Mouse (Mus musculus): ENCODE data around the gene Crhr1. TPM values are rescaled to one million over a fixed set of nuclear protein-coding genes. Genes with fewer than 3 reads are reported as not detected.

Crhr1 gene
- polyA plus RNA-seq, 1 experiment from 2014 or later = 9.3 TPM

DNA sequence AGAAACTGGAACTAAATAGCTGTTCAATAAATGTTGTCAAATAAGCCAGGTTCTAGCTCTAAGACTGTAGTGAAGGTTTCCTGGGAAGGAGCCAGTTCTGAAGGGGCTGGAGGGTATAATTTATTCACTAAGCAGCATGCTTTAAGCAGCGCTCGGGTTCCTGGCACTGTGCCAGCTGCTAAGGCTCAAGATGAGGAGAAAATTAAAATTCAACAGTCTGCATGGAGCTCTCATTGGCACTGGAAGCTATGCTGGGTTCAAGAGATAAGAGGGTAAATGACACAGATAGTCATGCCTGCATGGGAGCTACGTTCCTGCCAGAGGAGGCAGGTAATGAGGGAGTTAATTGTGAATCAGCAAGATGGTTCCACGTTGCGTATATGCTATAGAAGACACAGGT lies 26.3 kb upstream of the Crhr1 start:
- H3K4me2 ChIP-seq (ENCODE audit: low read length) = no peak overlapping the region
- peak; percentile 76 for ATAC-seq
- WGBS = 20% methylated on average over 5 of the region's 5 CpGs
- H3K36me3 ChIP-seq (ENCODE audit: control insufficient read depth, insufficient read depth, low read length) = no peaks in the 10 kb centered on the region
- no peak overlapping the region for H3K9ac ChIP-seq (ENCODE audit: low read depth, low read length)
- H3K4me1 ChIP-seq (ENCODE audit: control insufficient read depth, insufficient read depth, low read length) = peaks cover 12% of the 10 kb centered on the region; the same call in 1 of the 2 replicates
- 0 out of 2 replicates have a peak overlapping the region, but pooled peaks have one; percentile 38 for H3K27ac ChIP-seq (ENCODE audit: low read length)
- H3K27me3 ChIP-seq (ENCODE audit: control insufficient read depth, insufficient read depth, low read depth, low read length) = no peaks in the 10 kb centered on the region
- no peak overlapping the region for H3K4me3 ChIP-seq (ENCODE audit: low read depth, low read length)
- no peaks in the 10 kb centered on the region for H3K9me3 ChIP-seq (replicated peaks; ENCODE audit: control insufficient read depth, low read length, poor library complexity, severe bottlenecking)

GRCm38 (mm10) chr11:104106969-104107368 lies 25.7 kb upstream of the Crhr1 start:
- H3K4me2 ChIP-seq (ENCODE audit: low read length) = no peak overlapping the region
- H3K9me3 ChIP-seq (replicated peaks; ENCODE audit: control insufficient read depth, low read length, poor library complexity, severe bottlenecking) = no peaks in the 10 kb centered on the region
- ATAC-seq = peak; percentile 36
- peak overlapping the region; percentile 14; the same call in 1 of the 2 replicates for H3K27ac ChIP-seq (ENCODE audit: low read length)
- H3K36me3 ChIP-seq (ENCODE audit: control insufficient read depth, insufficient read depth, low read length) = no peaks in the 10 kb centered on the region
- 31% methylated on average over 2 of the region's 2 CpGs for WGBS
- no peak overlapping the region for H3K9ac ChIP-seq (ENCODE audit: low read depth, low read length)
- H3K27me3 ChIP-seq (ENCODE audit: control insufficient read depth, insufficient read depth, low read depth, low read length) = no peaks in the 10 kb centered on the region
- H3K4me3 ChIP-seq (ENCODE audit: low read depth, low read length) = no peak overlapping the region
- peaks cover 12% of the 10 kb centered on the region; the same call in 1 of the 2 replicates for H3K4me1 ChIP-seq (ENCODE audit: control insufficient read depth, insufficient read depth, low read length)

GRCm38 (mm10) chr11:104110366-104110765 lies 22.3 kb upstream of the Crhr1 start:
- no peak for ATAC-seq

GRCm38 (mm10) chr11:104111851-104112250 lies 20.8 kb upstream of the Crhr1 start:
- Histone ChIP-seq H3K36me3 (ENCODE audit: control insufficient read depth, insufficient read depth, low read length) (no peaks in the 10 kb centered on the region), H3K4me3 (ENCODE audit: low read depth, low read length) (no peak overlapping the region), H3K27me3 (ENCODE audit: control insufficient read depth, insufficient read depth, low read depth, low read length) (no peaks in the 10 kb centered on the region), H3K9ac (ENCODE audit: low read depth, low read length) (no peak overlapping the region), H3K4me1 (ENCODE audit: control insufficient read depth, insufficient read depth, low read length) (peaks cover 7% of the 10 kb centered on the region; the same call in 1 of the 2 replicates), H3K27ac (ENCODE audit: low read length) (no peak overlapping the region), H3K4me2 (ENCODE audit: low read length) (no peak overlapping the region), H3K9me3 (replicated peaks; ENCODE audit: control insufficient read depth, low read length, poor library complexity, severe bottlenecking) (no peaks in the 10 kb centered on the region)
- ATAC-seq = no peak
- 63% methylated on average over 11 of the region's 11 CpGs for WGBS

More at GRCm38 (mm10) chr11:104110366-104110765, 22.3 kb upstream of the Crhr1 start:
- Histone ChIP-seq H3K4me3 (ENCODE audit: low read depth, low read length) (no peak overlapping the region), H3K9me3 (replicated peaks; ENCODE audit: control insufficient read depth, low read length, poor library complexity, severe bottlenecking) (no peaks in the 10 kb centered on the region), H3K27me3 (ENCODE audit: control insufficient read depth, insufficient read depth, low read depth, low read length) (no peaks in the 10 kb centered on the region), H3K36me3 (ENCODE audit: control insufficient read depth, insufficient read depth, low read length) (no peaks in the 10 kb centered on the region), H3K27ac (ENCODE audit: low read length) (no peak overlapping the region), H3K9ac (ENCODE audit: low read depth, low read length) (no peak overlapping the region), H3K4me2 (ENCODE audit: low read length) (no peak overlapping the region), H3K4me1 (ENCODE audit: control insufficient read depth, insufficient read depth, low read length) (peaks cover 12% of the 10 kb centered on the region; the same call in 1 of the 2 replicates)
- WGBS = 45% methylated on average over 1 of the region's 1 CpGs

DNA sequence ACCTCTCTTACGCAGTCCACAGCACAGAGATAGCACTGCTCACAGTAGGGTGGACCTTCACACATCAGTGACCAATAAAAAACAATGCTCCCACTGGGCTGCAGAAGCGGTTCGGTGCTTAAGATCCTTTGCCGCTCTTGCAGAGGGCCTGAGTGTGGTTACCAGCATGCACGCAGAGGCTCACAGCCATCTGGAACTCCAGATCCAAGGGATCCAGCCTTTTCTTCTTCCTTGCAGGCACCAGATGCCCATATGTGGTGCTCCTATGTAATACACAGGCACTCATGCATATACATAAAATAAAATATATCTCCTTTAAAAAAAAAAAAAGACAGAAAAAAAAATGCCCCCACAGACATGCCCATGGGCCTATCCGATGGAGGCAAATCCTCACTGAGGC lies 19.0 kb upstream of the Crhr1 start:
- no peak overlapping the region for H3K27ac ChIP-seq (ENCODE audit: low read length)
- H3K4me1 ChIP-seq (ENCODE audit: control insufficient read depth, insufficient read depth, low read length) = no peaks in the 10 kb centered on the region
- H3K9ac ChIP-seq (ENCODE audit: low read depth, low read length) = no peak overlapping the region
- ATAC-seq = no peak
- no peak overlapping the region for H3K4me2 ChIP-seq (ENCODE audit: low read length)
- 43% methylated on average over 6 of the region's 6 CpGs for WGBS
- H3K27me3 ChIP-seq (ENCODE audit: control insufficient read depth, insufficient read depth, low read depth, low read length) = no peaks in the 10 kb centered on the region
- no peak overlapping the region for H3K4me3 ChIP-seq (ENCODE audit: low read depth, low read length)
- no peaks in the 10 kb centered on the region for H3K9me3 ChIP-seq (replicated peaks; ENCODE audit: control insufficient read depth, low read length, poor library complexity, severe bottlenecking)
- no peaks in the 10 kb centered on the region for H3K36me3 ChIP-seq (ENCODE audit: control insufficient read depth, insufficient read depth, low read length)

- Histone ChIP-seq H3K27ac (ENCODE audit: low read length) (no peak overlapping the region), H3K4me3 (ENCODE audit: low read depth, low read length) (no peak overlapping the region), H3K36me3 (ENCODE audit: control insufficient read depth, insufficient read depth, low read length) (no peaks in the 10 kb centered on the region), H3K9ac (ENCODE audit: low read depth, low read length) (no peak overlapping the region), H3K9me3 (replicated peaks; ENCODE audit: control insufficient read depth, low read length, poor library complexity, severe bottlenecking) (no peaks in the 10 kb centered on the region), H3K27me3 (ENCODE audit: control insufficient read depth, insufficient read depth, low read depth, low read length) (no peaks in the 10 kb centered on the region), H3K4me1 (ENCODE audit: control insufficient read depth, insufficient read depth, low read length) (no peaks in the 10 kb centered on the region), H3K4me2 (ENCODE audit: low read length) (no peak overlapping the region)
- WGBS = 11% methylated on average over 7 of the region's 7 CpGs
- ATAC-seq = 0 out of 2 replicates have a peak, but pooled peaks have one; percentile 56
These were observed 18.0 kb upstream of the Crhr1 start for GRCm38 (mm10) chr11:104114690-104115089.

DNA sequence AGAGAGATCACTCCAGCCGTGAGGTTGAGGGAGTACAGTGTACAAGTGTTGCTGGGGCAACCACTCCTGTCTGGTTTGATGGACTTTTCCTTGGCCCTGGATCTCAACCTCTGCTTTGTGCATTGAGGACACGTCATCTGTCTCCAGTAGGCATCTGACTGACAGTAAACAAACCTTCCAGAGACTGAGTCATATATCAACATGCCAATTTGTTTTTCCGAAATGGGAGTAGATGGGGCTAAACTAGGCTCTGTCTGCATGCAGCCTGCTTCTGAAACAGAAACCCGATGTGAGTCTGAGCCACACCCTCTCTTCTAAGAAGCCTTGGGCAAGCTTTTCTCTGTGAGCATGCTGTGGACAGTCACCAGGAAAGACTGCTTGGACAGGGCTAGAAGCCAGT lies 14.3 kb upstream of the Crhr1 start:
- no peak for ATAC-seq
- WGBS = 72% methylated on average over 4 of the region's 4 CpGs
- Histone ChIP-seq H3K9ac (ENCODE audit: low read depth, low read length) (no peak overlapping the region), H3K9me3 (replicated peaks; ENCODE audit: control insufficient read depth, low read length, poor library complexity, severe bottlenecking) (no peaks in the 10 kb centered on the region), H3K36me3 (ENCODE audit: control insufficient read depth, insufficient read depth, low read length) (no peaks in the 10 kb centered on the region), H3K27ac (ENCODE audit: low read length) (no peak overlapping the region), H3K4me3 (ENCODE audit: low read depth, low read length) (no peak overlapping the region), H3K4me2 (ENCODE audit: low read length) (no peak overlapping the region), H3K4me1 (ENCODE audit: control insufficient read depth, insufficient read depth, low read length) (no peaks in the 10 kb centered on the region), H3K27me3 (ENCODE audit: control insufficient read depth, insufficient read depth, low read depth, low read length) (no peaks in the 10 kb centered on the region)

- ATAC-seq = no peak
These were observed 9.7 kb upstream of the Crhr1 start for GRCm38 (mm10) chr11:104122966-104123365.

GRCm38 (mm10) chr11:104123479-104123878 lies 9.2 kb upstream of the Crhr1 start:
- Histone ChIP-seq H3K36me3 (ENCODE audit: control insufficient read depth, insufficient read depth, low read length) (no peaks in the 10 kb centered on the region), H3K9ac (ENCODE audit: low read depth, low read length) (no peak overlapping the region), H3K4me1 (ENCODE audit: control insufficient read depth, insufficient read depth, low read length) (no peaks in the 10 kb centered on the region), H3K9me3 (replicated peaks; ENCODE audit: control insufficient read depth, low read length, poor library complexity, severe bottlenecking) (no peaks in the 10 kb centered on the region), H3K27me3 (ENCODE audit: control insufficient read depth, insufficient read depth, low read depth, low read length) (no peaks in the 10 kb centered on the region), H3K27ac (ENCODE audit: low read length) (no peak overlapping the region), H3K4me3 (ENCODE audit: low read depth, low read length) (no peak overlapping the region), H3K4me2 (ENCODE audit: low read length) (no peak overlapping the region)
- ATAC-seq = no peak
- 86% methylated on average over 10 of the region's 10 CpGs for WGBS

More at GRCm38 (mm10) chr11:104122966-104123365, 9.7 kb upstream of the Crhr1 start:
- H3K4me2 ChIP-seq (ENCODE audit: low read length) = no peak overlapping the region
- no peaks in the 10 kb centered on the region for H3K9me3 ChIP-seq (replicated peaks; ENCODE audit: control insufficient read depth, low read length, poor library complexity, severe bottlenecking)
- no peaks in the 10 kb centered on the region for H3K4me1 ChIP-seq (ENCODE audit: control insufficient read depth, insufficient read depth, low read length)
- no peak overlapping the region for H3K9ac ChIP-seq (ENCODE audit: low read depth, low read length)
- H3K4me3 ChIP-seq (ENCODE audit: low read depth, low read length) = no peak overlapping the region
- H3K27ac ChIP-seq (ENCODE audit: low read length) = no peak overlapping the region
- H3K36me3 ChIP-seq (ENCODE audit: control insufficient read depth, insufficient read depth, low read length) = no peaks in the 10 kb centered on the region
- WGBS = 75% methylated on average over 7 of the region's 7 CpGs
- H3K27me3 ChIP-seq (ENCODE audit: control insufficient read depth, insufficient read depth, low read depth, low read length) = no peaks in the 10 kb centered on the region

All from midbrain, embryonic 16.5 days (tissue).